Comparison of ENCODE assay signal across 9 mouse cellular contexts in the genomic region with DNA sequence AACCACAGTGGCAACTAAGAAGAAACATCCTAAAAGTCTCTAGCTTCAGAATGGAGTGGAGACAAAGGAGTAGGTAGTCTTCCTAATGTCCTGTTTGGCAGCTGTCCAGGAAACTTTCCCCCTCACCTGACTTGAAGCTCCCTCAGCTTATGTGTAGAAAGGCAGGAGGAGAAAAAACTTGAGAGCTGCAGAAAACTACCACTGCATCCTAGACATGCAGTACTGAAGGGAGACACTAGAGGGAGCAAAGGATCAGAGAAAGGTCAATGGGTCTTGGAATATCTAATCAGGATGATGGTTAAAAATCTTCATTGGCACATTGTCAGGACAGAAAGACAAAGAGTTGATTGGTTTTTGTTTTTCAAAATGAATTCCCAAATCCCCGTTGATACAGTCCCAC. TPM values are rescaled to one million over a fixed set of nuclear protein-coding genes. Genes with fewer than 3 reads are reported as not detected.
DNase-seq lines count a peak whose midpoint lies in the region; ATAC-seq and TF ChIP-seq lines count a peak whose summit lies in the region.
"Had no signal": no experiment of that assay in that cellular context is flagged by ENCODE, and none has a peak within 500 bp of the region (broad histone marks: within the 10 kb centered on the region; RNA-seq: fewer than 3 reads in every experiment).

No protein-coding gene starts in this region.

- no peaks in the 10 kb centered on the region for H3K4me1 ChIP-seq in kidney, postnatal 0 days (replicated peaks; ENCODE audit: insufficient read depth, low read length)
- H3K4me1 ChIP-seq in kidney, embryonic 16.5 days (ENCODE audit: insufficient read depth, low read length) = no peaks in the 10 kb centered on the region
- H3K4me1 ChIP-seq in MEL (ENCODE audit: control insufficient read depth in 1 of 2, insufficient read depth in 2 of 2, low read length in 2 of 2) = no peaks in the 10 kb centered on the region
- H3K4me1 ChIP-seq: embryonic facial prominence, embryonic 15.5 days had no signal

- peak; percentile 52 for TF ChIP-seq RAD21 in MEL (IDR thresholded peaks at IDR 0.05; ENCODE audit: low read depth, low read length)

- no peak for ATAC-seq in kidney, postnatal 0 days (replicated peaks; ENCODE audit: low FRiP score, low read depth)
- no peak for ATAC-seq in kidney, embryonic 16.5 days (ENCODE audit: low FRiP score, low TSS enrichment)
- no peak for ATAC-seq in monocyte, adult 5-6 weeks (replicated peaks; ENCODE audit: insufficient number of reproducible peaks, low FRiP score, low TSS enrichment, poor library complexity, severe bottlenecking)

- no peak for TF ChIP-seq POLR2A in MEL (IDR thresholded peaks at IDR 0.05; ENCODE audit: control insufficient read depth in 1 of 2, insufficient read depth in 1 of 2, low read depth in 1 of 2, low read length in 2 of 2, poor library complexity in 1 of 2)

- no peak overlapping the region for H3K4me2 ChIP-seq in kidney, postnatal 0 days (ENCODE audit: low read length)
- H3K4me2 ChIP-seq in kidney, embryonic 16.5 days (replicated peaks; ENCODE audit: low read depth, low read length) = no peak overlapping the region
- H3K4me2 ChIP-seq: embryonic facial prominence, embryonic 15.5 days had no signal

- DNase-seq in kidney, postnatal 0 days (ENCODE audit: low spot score) = peak; percentile 27
- DNase-seq in CD4-positive, CD25-positive, alpha-beta regulatory T cell, adult 2 months (ENCODE audit: low read depth, low spot score) = peak; percentile 66
- DNase-seq in MEL (ENCODE audit: low read depth, low spot score) = peak; percentile 52
- peak; percentile 76 to 82 for DNase-seq in cerebellum, postnatal 10 days
- peak; percentile 44 for DNase-seq in kidney, postnatal 14 days
- peak; percentile 74 for DNase-seq in retina, embryonic 14.5 days (ENCODE audit: low spot score)

- peak; percentile 78 for TF ChIP-seq CTCF in kidney, postnatal 0 days (IDR thresholded peaks at IDR 0.05; ENCODE audit: low read depth)
- peak; percentile 31 to 88 (median 79) for TF ChIP-seq CTCF in MEL (IDR thresholded peaks at IDR 0.05 in 2 of 3, conservative IDR thresholded peaks at IDR 0.05 in 1 of 3; ENCODE audit: control insufficient read depth in 1 of 3, insufficient read depth in 1 of 3, low read depth in 2 of 3, low read length in 3 of 3, poor library complexity in 1 of 3, severe bottlenecking in 1 of 3)

- H3K9ac ChIP-seq in kidney, postnatal 0 days (ENCODE audit: low read depth, low read length) = no peak overlapping the region
- H3K9ac ChIP-seq in kidney, embryonic 16.5 days (replicated peaks; ENCODE audit: low read length) = no peak overlapping the region
- H3K9ac ChIP-seq in MEL (ENCODE audit: control insufficient read depth, low read depth, low read length, poor library complexity, severe bottlenecking) = no peak overlapping the region
- H3K9ac ChIP-seq: embryonic facial prominence, embryonic 15.5 days had no signal

- H3K9me3 ChIP-seq in kidney, postnatal 0 days (replicated peaks; ENCODE audit: low read length) = no peaks in the 10 kb centered on the region
- no peaks in the 10 kb centered on the region for H3K9me3 ChIP-seq in kidney, embryonic 16.5 days (ENCODE audit: low read length)
- no peaks in the 10 kb centered on the region for H3K9me3 ChIP-seq in MEL (replicated peaks; ENCODE audit: insufficient read depth, low read length)
- H3K9me3 ChIP-seq: embryonic facial prominence, embryonic 15.5 days had no signal

- no peak overlapping the region for H3K27ac ChIP-seq in kidney, postnatal 0 days
- H3K27ac ChIP-seq in kidney, embryonic 16.5 days (ENCODE audit: low read length) = no peak overlapping the region
- H3K27ac ChIP-seq in MEL (ENCODE audit: control insufficient read depth, low read depth, low read length) = no peak overlapping the region
- H3K27ac ChIP-seq: embryonic facial prominence, embryonic 15.5 days had no signal

- H3K36me3 ChIP-seq in kidney, postnatal 0 days (ENCODE audit: insufficient read depth, low read length) = peaks cover 2% of the 10 kb centered on the region; the same call in 1 of the 2 replicates
- no peaks in the 10 kb centered on the region for H3K36me3 ChIP-seq in kidney, embryonic 16.5 days (ENCODE audit: insufficient read depth, low read length)
- no peaks in the 10 kb centered on the region for H3K36me3 ChIP-seq in MEL (ENCODE audit: control insufficient read depth in 1 of 2, insufficient read depth in 2 of 2, low read length in 2 of 2)
- H3K36me3 ChIP-seq: embryonic facial prominence, embryonic 15.5 days had no signal

- no peak for TF ChIP-seq EP300 in MEL (IDR thresholded peaks at IDR 0.05; ENCODE audit: low read depth in 1 of 2, low read length in 2 of 2)

- 7% methylated on average over 1 of the region's 1 CpGs for WGBS in kidney, postnatal 0 days
- WGBS in kidney, embryonic 16.5 days = 13% methylated on average over 1 of the region's 1 CpGs

- H3K79me2 ChIP-seq in MEL (ENCODE audit: control insufficient read depth, insufficient read depth, low read length, poor library complexity) = no peaks in the 10 kb centered on the region

- no peak overlapping the region for H3K4me3 ChIP-seq in kidney, postnatal 0 days (replicated peaks; ENCODE audit: low read depth, low read length)
- no peak overlapping the region for H3K4me3 ChIP-seq in kidney, embryonic 16.5 days (ENCODE audit: low read length)
- H3K4me3 ChIP-seq in MEL (ENCODE audit: control insufficient read depth in 1 of 2, insufficient read depth in 1 of 2, low read depth in 2 of 2, low read length in 2 of 2) = no peak overlapping the region
- H3K4me3 ChIP-seq: embryonic facial prominence, embryonic 15.5 days had no signal

- no peaks in the 10 kb centered on the region for H3K27me3 ChIP-seq in kidney, postnatal 0 days (ENCODE audit: insufficient read depth, low read length)
- H3K27me3 ChIP-seq in kidney, embryonic 16.5 days (ENCODE audit: insufficient read depth, low read length) = no peaks in the 10 kb centered on the region; the same call in 1 of the 2 replicates
- H3K27me3 ChIP-seq in MEL (ENCODE audit: control insufficient read depth in 1 of 2, insufficient read depth in 2 of 2, low read length in 2 of 2) = no peaks in the 10 kb centered on the region
- H3K27me3 ChIP-seq: embryonic facial prominence, embryonic 15.5 days had no signal

TF ChIP-seq in MEL, 35 proteins besides CTCF, POLR2A, EP300 and RAD21:
- TF ChIP-seq SMC3 (IDR thresholded peaks at IDR 0.05; ENCODE audit: low read depth, low read length) (peak; percentile 76), USF2 (IDR thresholded peaks at IDR 0.05; ENCODE audit: borderline replicate concordance in 1 of 2, insufficient read depth in 1 of 2, low read depth in 1 of 2, low read length in 2 of 2) (no peak), ZC3H11A (IDR thresholded peaks at IDR 0.05; ENCODE audit: low read depth, low read length) (peak; percentile 33), HCFC1 (IDR thresholded peaks at IDR 0.05; ENCODE audit: low read depth, low read length) (no peak), TBP (IDR thresholded peaks at IDR 0.05; ENCODE audit: low read depth, low read length) (no peak), ZKSCAN1 (IDR thresholded peaks at IDR 0.05; ENCODE audit: low read depth, low read length) (no peak), KAT2A (conservative IDR thresholded peaks at IDR 0.05; ENCODE audit: low read depth, low read length) (no peak), UBTF (IDR thresholded peaks at IDR 0.05; ENCODE audit: borderline replicate concordance, insufficient read depth, low read depth, low read length) (no peak), POLR2AphosphoS5 (IDR thresholded peaks at IDR 0.05; ENCODE audit: borderline replicate concordance, low read depth, low read length) (no peak)

RNA-seq across cellular contexts. Expression of a gene that starts 8.4 kb away (rescaled TPM):
- 36.9 and 39.1 TPM in 2 replicates for polyA plus RNA-seq in kidney, postnatal 0 days (2015; fragmentation: Nextera tagmentation; extraction: Ambion mirVana)
- 53.8 and 55.5 TPM in 2 replicates for polyA plus RNA-seq in kidney, embryonic 16.5 days (2015; fragmentation: Nextera tagmentation; extraction: Ambion mirVana)
- not detected in 2 replicates for total RNA-seq in MEL (2012; rRNA removed)
- under 1 TPM in 1 of 2 experiments, not detected in 1; 0.01 TPM for polyA plus RNA-seq in MEL (2012; ENCODE audit: insufficient read depth in 1 of 2, insufficient read length in 2 of 2, low read depth in 1 of 2, low replicate concordance in 2 of 2, missing spikeins in 1 of 2)
- 3.0 to 4.0 TPM (median 3.3 TPM) in 3 replicates for total RNA-seq in monocyte, adult 5-6 weeks (2017)

RNA-seq across cellular contexts. Expression of a gene that starts 33.1 kb away (rescaled TPM):
- 14.1 and 15.8 TPM in 2 replicates for polyA plus RNA-seq in kidney, postnatal 0 days (2015; fragmentation: Nextera tagmentation; extraction: Ambion mirVana)
- polyA plus RNA-seq in kidney, embryonic 16.5 days (2015; fragmentation: Nextera tagmentation; extraction: Ambion mirVana) = 24.6 and 26.3 TPM in 2 replicates
- total RNA-seq in MEL (2012; rRNA removed) = not detected in 2 replicates
- polyA plus RNA-seq in MEL (2012; ENCODE audit: insufficient read depth in 1 of 2, insufficient read length in 2 of 2, low read depth in 1 of 2, low replicate concordance in 2 of 2, missing spikeins in 1 of 2) = under 1 TPM in 1 of 2 experiments, not detected in 1; 0.31 TPM
- 0.32 TPM in 1 of 3 replicates, not detected in the others for total RNA-seq in monocyte, adult 5-6 weeks (2017)

Comparison
In these comparisons a context has a peak if more than half of its experiments do, and no peak if none do; other contexts are left out.
1. DNase-seq: peak in every context shown above with its lines; median percentile 79 in cerebellum, postnatal 10 days; 74 in retina, embryonic 14.5 days; 66 in CD4-positive, CD25-positive, alpha-beta regulatory T cell, adult 2 months; 52 in MEL; 44 in kidney, postnatal 14 days; 27 in kidney, postnatal 0 days.
2. RNA of a gene that starts 8.4 kb away (polyA plus RNA-seq): 53.8 to 55.5 TPM in kidney, embryonic 16.5 days and 36.9 to 39.1 TPM in kidney, postnatal 0 days; 0.01 TPM in MEL; every median in the first group is over 10 times any median in the second.
3. RNA of a gene that starts 33.1 kb away (polyA plus RNA-seq): 24.6 to 26.3 TPM in kidney, embryonic 16.5 days and 14.1 to 15.8 TPM in kidney, postnatal 0 days; 0.31 TPM in MEL; every median in the first group is over 10 times any median in the second.